In genomic region chr12:84364291-84364690, GRCm38 (mm10) we compare ENCODE assay signal across 1 mouse cellular context.
TF ChIP-seq lines count a peak whose summit lies in the region.

No protein-coding gene starts in this region.

TF ChIP-seq in ES-E14, 5 proteins besides CTCF, POLR2A, EP300 and RAD21:
- TF ChIP-seq CHD2 (IDR thresholded peaks at IDR 0.05; ENCODE audit: low read depth, low read length) (no peak), ZNF384 (IDR thresholded peaks at IDR 0.05; ENCODE audit: low read depth, low read length) (no peak), ZC3H11A (IDR thresholded peaks at IDR 0.05; ENCODE audit: borderline replicate concordance, low read depth, low read length) (no peak), MAFK (IDR thresholded peaks at IDR 0.05; ENCODE audit: insufficient read depth, low read depth, low read length) (no peak), HCFC1 (IDR thresholded peaks at IDR 0.05; ENCODE audit: borderline replicate concordance, insufficient read depth, low read length) (no peak)
TF ChIP-seq in ES-E14: peak in this region for 0.
